Mouse (Mus musculus) layer of hippocampus, postnatal 14 days (tissue): ENCODE measurements around the gene Otx2. TPM values are rescaled to one million over a fixed set of nuclear protein-coding genes. Genes with fewer than 3 reads are reported as not detected.
"Not testable (repeated sequence)": the region's sequence is repeated elsewhere in the genome, so short reads cannot be mapped to it uniquely, and the experiment has no call there.

Source experiments
- DNase-seq, 2 experiments: peaks; one replicate each; pipeline ENCODE4 v3.0.0; 2021 to 2022; ENCODE audit warnings: low spot score in 2 of 2, mixed read lengths in 1 of 2
- total RNA-seq, 2 experiments: library from RNA; stranded (reverse); gene quantifications; 2 replicates each; pipeline ENCODE4 v1.2.3; 2021

Gene Otx2
- total RNA-seq, 2 experiments from 2014 or later = 2.8 to 10.2 TPM

DNA sequence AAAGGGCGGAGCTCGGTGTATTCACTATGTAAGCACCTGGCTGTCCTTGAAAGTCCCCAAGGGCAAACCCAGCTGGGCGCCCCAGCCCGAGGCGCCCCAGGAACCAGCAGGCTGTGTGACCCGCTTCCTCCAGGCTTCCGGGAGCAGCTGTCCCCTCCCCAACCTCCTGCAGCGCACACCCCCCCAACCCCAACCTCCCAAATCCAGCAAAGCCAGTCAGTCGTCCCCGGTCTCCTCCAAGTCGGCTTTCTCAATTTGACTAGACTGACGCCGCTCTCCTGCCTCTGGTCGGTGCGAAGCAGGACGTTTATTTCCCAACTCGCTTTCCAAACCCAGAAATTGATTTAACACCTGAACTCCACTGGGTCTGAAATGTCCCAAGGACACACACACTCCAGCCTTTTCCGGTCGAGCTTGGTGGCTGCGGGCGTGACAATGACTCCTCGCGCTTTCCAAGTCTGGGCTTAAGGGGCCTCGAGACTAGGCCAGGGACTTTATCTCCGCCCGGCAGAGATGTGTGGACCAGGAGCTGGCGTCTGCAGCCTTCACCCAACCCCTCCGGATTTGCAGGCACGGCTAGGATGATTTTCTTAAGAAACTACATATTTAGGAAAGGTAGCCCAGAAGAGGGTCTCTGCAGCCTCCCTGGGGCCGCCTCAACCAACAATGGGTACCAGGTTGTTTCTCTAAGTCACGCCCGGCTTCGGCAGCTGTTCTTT lies 18.4 kb downstream of the Otx2 start:
- DNase-seq = no peak

DNA sequence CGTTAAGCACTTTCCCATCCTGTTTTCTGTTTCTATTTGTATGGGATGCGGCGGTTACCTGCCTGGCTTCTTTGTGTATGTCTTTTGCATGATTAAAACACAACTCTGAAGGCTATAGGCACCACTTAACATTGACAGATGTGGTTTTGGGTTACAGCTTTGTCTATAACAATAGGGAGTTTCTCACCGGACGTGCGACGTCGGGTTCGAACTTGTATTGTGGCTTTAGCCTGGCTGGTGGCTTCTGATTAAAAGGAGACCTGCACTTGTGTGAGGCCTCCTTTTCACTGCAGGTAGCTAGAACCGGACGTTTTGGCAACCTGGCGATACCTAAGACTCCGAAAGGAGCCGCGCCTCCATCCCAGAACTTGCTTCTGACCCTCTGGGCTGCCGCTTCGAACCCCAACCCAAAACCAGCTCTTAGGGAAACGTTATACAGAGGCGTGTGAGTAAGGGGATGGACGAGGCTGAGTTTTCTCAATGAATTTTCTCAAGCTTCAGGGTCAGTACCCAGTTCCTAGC lies 19.0 kb downstream of the Otx2 start:
- no peak for DNase-seq

DNA sequence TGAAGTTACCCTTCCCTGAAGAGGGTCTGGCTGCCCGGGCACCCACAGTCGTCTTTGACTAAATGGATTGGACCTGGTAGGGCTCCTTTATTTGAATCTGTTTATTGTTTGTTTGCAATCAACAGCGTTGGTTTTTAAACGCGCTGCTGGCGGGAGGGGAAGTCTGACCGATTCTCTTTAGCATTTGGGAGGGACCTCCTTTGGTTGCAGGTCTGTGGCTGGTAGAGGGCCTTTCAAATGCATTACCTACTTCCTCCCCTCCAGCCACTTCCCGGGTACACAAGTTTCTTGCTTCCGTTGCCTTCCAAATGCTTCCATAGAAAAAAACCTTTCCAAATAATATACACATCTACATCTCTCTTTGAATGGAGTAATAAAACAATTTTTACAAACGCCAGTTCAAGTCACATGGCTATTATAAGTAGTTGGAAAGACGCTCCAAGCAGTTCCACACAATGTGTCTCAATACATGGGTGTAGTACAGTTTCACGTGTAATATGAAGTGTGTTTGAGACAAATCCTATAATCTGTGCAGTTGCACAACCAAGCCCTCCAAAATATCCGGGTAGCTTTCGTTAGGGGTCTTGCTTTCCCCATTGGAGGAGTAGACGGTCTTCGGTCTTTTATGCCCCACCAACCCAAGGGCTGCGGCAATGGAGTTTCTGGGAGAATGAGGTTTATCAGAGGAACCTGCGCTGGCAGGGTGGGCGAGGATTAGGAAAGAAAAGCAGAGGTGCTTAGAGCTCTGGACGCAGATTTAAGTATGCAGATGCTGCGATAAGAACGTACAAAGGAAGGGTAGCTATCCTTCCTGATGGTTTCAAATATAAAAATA lies 19.7 kb downstream of the Otx2 start:
- DNase-seq = no peak

DNA sequence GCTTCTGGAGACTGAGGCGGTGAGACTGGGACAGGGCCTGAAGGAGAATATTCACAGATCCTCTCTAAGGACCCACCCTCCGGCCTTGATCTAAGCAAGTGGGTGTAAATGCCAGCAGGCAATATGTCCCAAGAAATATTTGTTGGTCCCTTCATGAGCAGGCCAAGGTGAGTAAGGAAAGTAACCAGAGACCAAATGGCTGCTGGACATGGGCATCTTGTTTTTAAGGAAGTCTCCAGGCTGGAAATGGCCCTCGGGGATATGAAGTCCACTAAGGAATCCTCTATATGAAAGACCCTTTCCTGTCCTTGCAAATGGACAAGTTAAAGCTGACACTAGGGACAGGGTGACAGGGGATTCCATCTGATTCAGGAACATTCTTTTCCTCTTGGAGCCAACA lies 20.5 kb downstream of the Otx2 start:
- DNase-seq = no peak

DNA sequence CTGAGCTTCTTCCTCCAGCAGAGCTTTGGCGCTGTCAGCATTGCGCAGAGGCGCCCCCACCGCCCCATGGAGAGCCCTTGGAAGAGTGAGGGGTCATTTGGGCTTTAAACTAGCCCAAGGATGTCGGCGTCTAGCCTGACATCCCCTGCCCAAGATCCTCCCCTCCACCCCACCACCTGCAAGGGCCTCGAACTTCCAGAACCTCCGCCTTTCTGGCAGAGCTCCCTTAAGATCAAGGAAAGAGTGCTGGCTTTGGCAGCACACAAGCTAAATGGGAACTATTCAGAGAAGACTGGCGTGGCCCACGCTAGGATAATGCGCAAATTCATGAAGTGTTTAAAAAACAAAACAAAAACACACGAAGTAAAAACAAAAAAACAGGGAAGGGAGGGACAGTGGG lies 21.4 kb downstream of the Otx2 start:
- no peak for DNase-seq

DNA sequence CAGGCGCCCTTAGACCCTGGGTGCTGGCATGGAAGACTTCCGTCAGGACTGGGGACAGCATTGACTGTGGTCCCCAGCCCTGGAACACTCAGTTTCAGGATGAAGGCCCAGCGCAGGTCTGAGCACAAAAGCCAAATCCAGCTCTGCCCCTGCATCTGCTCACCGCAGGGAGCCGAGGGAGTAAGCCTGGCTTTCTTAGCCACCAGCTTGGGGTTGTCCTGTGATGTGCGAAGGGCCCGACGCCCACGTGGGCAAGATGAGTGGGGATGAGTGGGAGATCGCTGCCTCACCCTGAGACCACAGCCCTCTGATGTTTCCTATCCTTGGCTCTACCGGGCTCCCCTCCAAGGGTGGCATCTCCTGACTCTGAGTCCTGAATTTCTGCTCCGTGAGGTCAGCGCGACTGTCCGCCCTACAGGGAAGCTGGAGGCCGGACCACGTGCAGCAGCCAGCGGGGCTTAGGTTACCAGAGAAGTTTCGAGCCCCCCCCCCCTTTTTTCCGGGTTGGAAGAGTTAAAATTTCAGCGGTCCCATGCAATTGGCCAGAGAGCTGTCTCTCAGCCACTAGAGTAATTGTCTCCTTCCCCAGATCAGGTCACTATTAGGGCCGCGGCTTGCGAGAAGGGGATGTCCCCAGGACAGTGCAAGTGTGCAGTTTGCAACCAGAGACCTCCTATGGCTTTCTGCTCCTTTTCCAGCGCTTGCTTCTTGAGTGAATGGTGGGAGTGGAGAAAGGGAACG lies 22.0 kb downstream of the Otx2 start:
- no peak for DNase-seq

DNA sequence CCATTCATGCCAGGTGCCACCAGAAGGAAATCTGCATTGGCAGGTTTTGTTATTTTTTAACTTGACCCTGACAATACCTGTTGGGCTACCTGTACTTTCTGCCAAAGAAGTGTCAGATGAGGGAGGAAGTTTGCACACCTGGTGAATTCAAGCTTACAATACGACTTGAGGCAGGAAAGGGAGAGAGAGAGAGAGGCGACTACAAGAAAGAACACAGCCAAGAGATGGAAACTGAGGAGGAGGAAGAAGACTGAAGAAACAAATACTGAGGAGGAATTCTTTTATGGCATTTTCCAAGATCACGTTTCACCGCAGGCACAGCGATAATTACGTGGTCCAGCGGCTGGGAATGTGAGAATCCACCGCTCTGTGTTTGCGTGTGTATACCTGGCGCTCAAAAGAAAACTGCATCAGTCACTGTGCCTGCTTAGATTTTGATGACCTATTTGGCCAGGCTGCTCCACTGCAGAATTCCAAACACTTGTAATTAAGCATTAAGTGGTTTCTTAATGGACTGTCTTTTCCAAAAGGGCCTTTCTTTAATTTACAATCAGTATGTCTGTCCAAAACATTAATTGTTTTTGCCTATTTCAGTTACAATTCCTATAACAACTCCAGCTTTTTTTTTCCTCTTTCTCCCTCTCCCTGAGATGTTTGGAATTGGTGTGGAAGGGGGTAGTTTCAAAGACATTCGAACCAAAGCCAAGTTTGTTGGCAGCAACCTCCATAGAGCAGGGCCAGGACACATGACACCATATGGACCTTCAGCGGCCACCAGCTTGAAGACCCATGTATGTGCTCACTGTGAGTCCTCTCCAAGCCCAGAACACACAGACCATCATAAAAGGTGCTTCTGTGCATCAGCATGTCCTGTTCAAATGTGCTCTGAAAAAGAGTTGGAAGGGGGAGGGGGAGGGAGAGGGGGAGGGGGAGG lies 31.9 kb downstream of the Otx2 start:
- DNase-seq = no peak

DNA sequence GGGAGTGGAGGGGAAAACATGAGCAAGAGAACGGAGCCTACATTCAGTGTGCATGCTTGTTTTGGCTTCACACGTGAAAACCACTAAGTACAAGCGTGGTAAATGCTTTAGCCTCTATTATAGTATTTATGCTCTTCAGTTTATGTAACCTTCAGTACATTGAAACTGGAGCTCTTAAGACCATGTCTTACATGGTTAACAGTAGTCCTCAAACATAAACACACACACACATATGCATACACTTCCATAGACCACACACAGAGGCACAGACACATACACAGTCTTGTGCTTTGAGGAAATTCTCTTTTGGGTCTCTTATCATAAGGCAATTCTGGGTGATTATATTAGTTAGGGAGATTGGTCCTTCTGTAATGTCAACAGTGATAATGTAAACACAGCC lies 40.5 kb downstream of the Otx2 start:
- no peak for DNase-seq

DNA sequence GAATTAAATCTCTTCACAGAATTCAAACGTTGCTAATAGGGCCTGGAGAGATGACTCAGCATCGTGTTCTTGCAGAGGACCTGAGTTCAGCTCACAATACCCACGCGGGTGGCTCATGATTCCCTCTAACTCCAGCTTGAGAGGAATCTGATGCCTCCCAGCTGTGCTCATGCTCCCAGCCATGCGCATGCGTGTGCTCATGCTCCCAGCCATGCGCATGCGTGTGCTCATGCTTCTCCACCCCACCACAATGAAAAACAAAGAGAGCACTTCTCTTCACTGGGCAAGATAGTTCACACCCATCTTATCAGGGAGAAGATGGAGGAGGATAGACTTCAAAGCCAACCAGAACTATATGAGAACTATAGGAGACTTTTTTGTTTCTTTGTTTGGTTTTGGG lies 41.3 kb downstream of the Otx2 start:
- no peak for DNase-seq

DNA sequence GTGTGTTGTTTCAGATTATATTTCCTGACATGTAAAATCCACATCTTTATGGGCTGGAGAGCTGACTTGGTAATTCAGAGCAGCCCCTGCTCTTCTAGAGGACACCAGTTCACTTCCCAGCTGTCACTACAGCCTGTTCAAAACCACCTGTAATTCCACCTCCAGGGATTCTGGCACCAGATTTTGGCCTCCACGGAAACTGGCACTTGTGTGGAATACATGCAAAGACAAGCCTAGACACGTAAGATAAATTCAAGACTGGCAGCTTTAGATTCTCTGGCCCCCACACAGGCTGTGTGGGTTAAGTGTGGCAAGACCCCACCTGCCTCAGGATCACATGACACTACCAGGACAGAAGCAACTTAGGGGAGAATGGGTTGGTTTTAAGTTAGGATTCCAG lies 42.1 kb downstream of the Otx2 start:
- no peak for DNase-seq

DNA sequence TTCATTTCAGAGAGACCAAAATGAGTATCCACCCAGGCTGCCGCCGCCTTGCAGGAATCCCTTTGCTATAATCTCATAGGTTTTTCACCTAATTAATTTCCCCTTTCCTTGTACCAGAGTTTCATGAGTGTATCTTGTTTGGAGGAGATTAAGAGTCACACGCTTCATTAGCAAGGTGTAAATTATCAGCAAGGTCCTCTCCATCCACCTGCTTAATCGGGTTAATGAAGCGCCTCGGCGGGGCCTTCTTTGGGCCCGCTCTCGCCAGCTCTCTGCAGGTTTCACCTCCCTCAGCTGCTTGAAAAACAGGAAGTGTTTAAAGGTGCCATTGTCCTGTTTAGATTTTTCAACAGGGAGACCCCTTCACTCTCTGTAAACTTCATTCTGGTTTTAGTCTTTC lies 44.2 kb downstream of the Otx2 start:
- DNase-seq = no peak

DNA sequence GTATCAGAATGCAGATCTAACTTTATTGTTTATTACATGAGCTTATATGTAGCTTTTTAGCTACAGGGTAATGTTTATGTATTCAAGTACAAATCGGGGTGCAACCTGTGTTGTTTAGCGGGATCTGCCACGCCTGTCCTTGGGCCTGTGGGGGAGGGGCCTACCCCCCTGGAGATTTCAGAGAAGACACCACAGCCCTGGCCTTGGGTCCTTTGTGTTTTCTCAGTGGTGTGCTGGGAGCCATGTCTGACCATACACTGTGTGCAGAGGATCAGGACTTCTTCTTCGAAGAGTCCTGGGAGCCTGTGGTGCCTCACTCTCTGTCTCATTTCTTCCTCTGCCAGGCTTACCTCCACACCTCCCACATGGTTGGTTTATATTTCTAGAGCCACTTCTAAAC lies 47.3 kb downstream of the Otx2 start:
- DNase-seq = no peak

DNA sequence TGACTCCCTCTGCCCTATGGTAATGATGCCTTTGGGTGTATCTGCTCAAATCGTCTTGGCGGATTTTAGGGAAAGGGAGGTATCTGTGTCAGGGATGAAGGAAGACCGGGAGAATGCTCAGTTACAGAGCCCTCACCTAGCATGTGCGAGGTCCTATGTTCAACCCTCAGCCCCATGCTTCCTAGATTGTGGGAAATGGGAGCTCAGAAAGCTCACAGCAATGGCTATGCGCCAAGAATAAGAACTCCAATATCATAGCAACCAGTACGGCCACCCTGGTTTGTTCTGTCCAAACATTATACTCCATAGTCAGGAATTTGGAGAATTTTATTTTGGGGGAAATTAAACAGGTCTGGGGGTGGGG lies 48.3 kb downstream of the Otx2 start:
- DNase-seq = no peak

DNA sequence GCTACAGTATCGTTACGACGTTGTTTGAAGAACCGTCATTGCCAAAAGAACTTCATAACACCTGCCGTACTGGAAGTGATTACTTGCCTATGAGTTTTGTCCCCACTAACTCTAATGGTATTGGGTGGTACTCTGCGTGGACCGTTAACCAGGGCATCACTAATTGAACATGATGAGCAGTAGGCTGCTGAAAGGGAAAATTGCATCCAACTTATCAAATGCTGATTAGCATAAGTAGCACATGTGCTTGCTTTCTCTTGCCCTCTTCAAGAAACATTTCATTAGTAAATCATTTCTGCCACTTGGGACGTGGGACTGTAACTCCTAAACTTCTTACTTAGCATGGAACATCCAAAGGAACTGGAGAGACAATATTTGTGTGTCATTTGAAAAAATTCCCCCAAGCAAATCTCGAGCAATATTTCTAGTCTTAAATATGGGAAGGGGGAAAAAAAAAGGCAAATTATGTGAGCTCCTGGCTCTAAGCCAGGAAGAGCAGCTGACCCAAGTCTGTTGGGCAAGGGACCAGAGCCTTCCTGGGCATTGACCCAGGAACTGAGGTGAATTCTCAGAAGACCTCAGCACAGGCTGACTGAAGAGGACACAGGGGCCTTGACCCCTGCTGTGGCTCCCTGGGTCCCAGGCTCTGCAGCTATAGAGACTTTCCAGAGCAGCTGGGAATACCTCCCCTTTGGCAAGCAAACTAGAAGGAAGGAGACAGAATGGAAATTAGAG lies 48.9 kb downstream of the Otx2 start:
- DNase-seq = peak in 1 of 2 experiments; percentile 12

DNA sequence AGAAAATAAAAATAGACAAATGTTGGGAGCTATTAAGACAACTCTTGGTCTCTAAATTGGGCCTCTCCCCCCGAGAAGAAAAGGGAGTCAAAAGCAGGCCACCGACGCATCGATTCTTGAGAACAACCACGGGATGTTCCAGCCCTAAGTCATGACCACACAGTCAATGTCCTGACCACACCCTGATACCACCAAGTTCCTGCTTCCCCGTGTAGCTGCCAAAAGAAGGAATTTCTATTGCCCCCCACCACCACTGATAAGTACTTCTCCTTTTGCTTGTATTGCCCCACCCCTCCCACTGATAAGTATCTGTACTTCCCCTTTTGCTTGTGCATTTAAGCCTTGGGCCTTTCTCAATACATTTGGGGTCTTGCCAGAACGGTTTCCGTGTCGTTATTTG lies 50.9 kb downstream of the Otx2 start:
- not testable (repeated sequence) for DNase-seq

DNA sequence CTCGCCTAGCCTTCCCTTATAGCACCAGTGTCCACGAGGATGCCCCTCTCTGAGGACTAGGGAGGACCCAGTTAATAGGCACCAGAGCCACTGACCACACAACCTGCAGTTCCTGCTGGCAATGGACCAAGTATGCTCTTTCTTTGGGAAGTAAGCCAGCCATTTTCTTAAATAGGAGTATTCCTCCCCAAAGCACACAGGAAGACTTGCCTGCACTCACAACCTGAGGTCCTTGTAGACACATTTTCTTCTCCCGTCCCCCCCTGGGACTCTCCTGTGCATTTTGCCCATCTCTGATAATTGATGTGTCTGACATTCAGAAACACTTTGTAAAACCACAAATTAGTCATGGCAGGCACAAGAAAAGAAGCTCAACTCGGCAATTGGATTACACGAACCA lies 57.3 kb downstream of the Otx2 start:
- DNase-seq = no peak

DNA sequence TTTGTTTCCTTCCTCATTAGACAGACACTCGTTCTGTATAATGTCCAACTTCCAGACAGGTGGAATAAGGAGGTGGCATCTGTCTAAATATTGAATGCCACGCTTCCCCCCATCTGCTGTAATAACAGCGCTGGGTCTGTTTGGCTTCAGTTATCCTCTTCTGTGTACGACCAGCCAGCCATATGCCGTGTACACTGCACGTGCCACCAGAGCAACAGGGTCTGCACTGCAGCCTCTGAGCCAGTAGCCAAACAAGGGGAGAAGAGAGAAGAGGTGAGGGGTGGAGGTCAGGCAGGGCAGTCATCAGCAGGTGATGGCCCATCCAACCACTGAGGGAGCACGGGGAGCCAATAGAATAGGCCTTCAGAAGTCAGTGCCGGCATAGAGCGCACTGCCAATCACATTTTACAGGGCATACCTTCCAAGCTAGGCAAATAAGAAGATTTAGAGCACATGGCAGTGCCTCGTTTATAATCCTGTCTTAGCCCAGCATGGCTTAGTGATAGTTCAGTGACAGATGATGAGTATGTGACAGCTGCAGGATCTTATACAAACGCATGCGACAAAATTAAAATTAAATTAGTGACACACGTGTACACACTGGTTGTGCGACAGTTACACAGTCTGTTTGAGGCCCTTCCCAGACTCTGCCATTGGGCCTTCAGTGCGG lies 64.8 kb downstream of the Otx2 start:
- peak; percentile 18 to 23 for DNase-seq
